In the genomic region with DNA sequence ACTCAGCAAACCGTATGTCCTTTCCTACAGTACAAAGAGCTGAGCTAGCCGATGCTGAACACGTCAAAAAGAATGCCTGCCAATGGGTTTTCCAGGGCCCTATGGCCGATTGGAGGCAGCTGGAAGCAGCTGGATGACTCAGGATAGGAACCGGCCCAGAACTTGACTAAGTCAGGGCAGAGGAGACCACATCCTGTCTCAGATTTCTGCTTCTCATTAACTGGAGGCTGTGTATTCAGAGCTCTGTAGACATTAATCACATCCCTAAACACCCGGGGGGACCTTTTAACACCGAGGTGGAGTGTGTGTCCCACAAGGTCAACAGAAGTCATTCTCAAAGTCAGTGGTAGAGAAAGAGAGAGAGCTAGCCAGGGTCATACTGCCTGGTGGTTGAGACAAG, we compare ENCODE assay signal across 8 mouse cellular contexts. TPM values are rescaled to one million over a fixed set of nuclear protein-coding genes. Genes with fewer than 3 reads are reported as not detected.
DNase-seq lines count a peak whose midpoint lies in the region; ATAC-seq lines count a peak whose summit lies in the region.

No protein-coding gene starts in this region.

- DNase-seq in CD4-positive helper T cell, adult 2 months (ENCODE audit: low read depth, low spot score), result peak; percentile 79
- peak; percentile 42 for DNase-seq in adrenal gland, postnatal 14 days
- peak; percentile 70 to 86 for DNase-seq in kidney, postnatal 25 days
- no peak for DNase-seq in cerebellum, adult 8-10 months
- no peak for DNase-seq in spleen, adult 18-20 months

- H3K9me3 ChIP-seq in heart, embryonic 11.5 days (replicated peaks; ENCODE audit: control insufficient read depth, low read length), result no peaks in the 10 kb centered on the region
- H3K9me3 ChIP-seq in stomach, embryonic 14.5 days (ENCODE audit: control insufficient read depth, low read depth, low read length), result no peaks in the 10 kb centered on the region

- H3K36me3 ChIP-seq in heart, embryonic 11.5 days (ENCODE audit: control insufficient read depth, insufficient read depth, low read length), result no peaks in the 10 kb centered on the region
- H3K36me3 ChIP-seq in stomach, embryonic 14.5 days (ENCODE audit: control insufficient read depth, insufficient read depth, low read length), result no peaks in the 10 kb centered on the region

- no peak overlapping the region for H3K4me3 ChIP-seq in heart, embryonic 11.5 days (ENCODE audit: low read depth, low read length)
- H3K4me3 ChIP-seq in stomach, embryonic 14.5 days (ENCODE audit: low read depth, low read length), result no peak overlapping the region

- no peak overlapping the region for H3K9ac ChIP-seq in heart, embryonic 11.5 days (ENCODE audit: low read depth, low read length)
- no peak overlapping the region for H3K9ac ChIP-seq in stomach, embryonic 14.5 days (replicated peaks; ENCODE audit: low read depth, low read length)

- no peaks in the 10 kb centered on the region for H3K27me3 ChIP-seq in heart, embryonic 11.5 days (ENCODE audit: control insufficient read depth, insufficient read depth, low read length)
- H3K27me3 ChIP-seq in stomach, embryonic 14.5 days (ENCODE audit: control insufficient read depth, insufficient read depth, low read length), result no peaks in the 10 kb centered on the region

- peak overlapping the region; percentile 15; the same call in 1 of the 2 replicates for H3K27ac ChIP-seq in heart, embryonic 11.5 days (ENCODE audit: low read depth, low read length)
- H3K27ac ChIP-seq in stomach, embryonic 14.5 days (ENCODE audit: low read length), result peak overlapping the region; percentile 53

- no peak for ATAC-seq in heart, embryonic 11.5 days (replicated peaks; ENCODE audit: insufficient number of reproducible peaks, low FRiP score, low TSS enrichment)
- peak; percentile 73; the same call in 1 of the 2 replicates for ATAC-seq in stomach, embryonic 14.5 days (ENCODE audit: insufficient number of reproducible peaks, insufficient read depth, low FRiP score, low read depth)
- no peak for ATAC-seq in erythroblast, adult 5-6 weeks (replicated peaks; ENCODE audit: low FRiP score, poor library complexity, severe bottlenecking)

- WGBS in heart, embryonic 11.5 days (ENCODE audit: insufficient replicate concordance), result 42% methylated on average over 7 of the region's 7 CpGs
- WGBS in stomach, embryonic 14.5 days, result 18% methylated on average over 7 of the region's 7 CpGs

- H3K4me1 ChIP-seq in heart, embryonic 11.5 days (ENCODE audit: control insufficient read depth, insufficient read depth, low read length), result peaks cover 5% of the 10 kb centered on the region; the same call in 1 of the 2 replicates
- peaks cover 21% of the 10 kb centered on the region for H3K4me1 ChIP-seq in stomach, embryonic 14.5 days (ENCODE audit: control insufficient read depth, insufficient read depth, low read length)

- H3K4me2 ChIP-seq in heart, embryonic 11.5 days, result no peak overlapping the region
- H3K4me2 ChIP-seq in stomach, embryonic 14.5 days (replicated peaks; ENCODE audit: low read depth, low read length), result no peak overlapping the region

RNA-seq across cellular contexts. Expression of gene Glrp1, which starts 35.3 kb away (rescaled TPM):
- not detected in 2 replicates for total RNA-seq in adrenal gland, postnatal 14 days (2021)
- 0.10 TPM in 1 of 2 replicates, not detected in the other for polyA plus RNA-seq in heart, embryonic 11.5 days (2014; fragmentation: Nextera tagmentation; extraction: Ambion mirVana)
- polyA plus RNA-seq in stomach, embryonic 14.5 days (2014; fragmentation: Nextera tagmentation; extraction: Ambion mirVana), result not detected in 2 replicates
- 0.42 TPM in 1 of 2 replicates, not detected in the other for total RNA-seq in erythroblast, adult 5-6 weeks (2015; ENCODE audit: low replicate concordance)
- total RNA-seq in erythroblast, adult 5-6 weeks (2017; ENCODE audit: low replicate concordance), result not detected in 2 replicates

Comparison
In these comparisons a context has a peak if more than half of its experiments do, and no peak if none do; other contexts are left out.
1. DNase-seq: peak in CD4-positive helper T cell, adult 2 months (single experiment), adrenal gland, postnatal 14 days (single experiment) and kidney, postnatal 25 days (2 of 2); none in cerebellum, adult 8-10 months (single experiment) and spleen, adult 18-20 months (0 of 2).